Mouse (Mus musculus) gastrocnemius, postnatal 14 days (tissue): ENCODE data around the gene Cdk19. TPM values are rescaled to one million over a fixed set of nuclear protein-coding genes. Genes with fewer than 3 reads are reported as not detected.
"Not testable (repeated sequence)": the region's sequence is repeated elsewhere in the genome, so short reads cannot be mapped to it uniquely, and the experiment has no call there.

ENCODE experiments used
- DNase-seq: peaks from one replicate; pipeline ENCODE4 v3.0.0; 2021; ENCODE audit warnings: mixed read lengths
- intact Hi-C: fragments of 180-260 bp; cut with DNase I; formaldehyde crosslinking; loops from one replicate; pipeline ENCODE4 v1.15.1; 2025; ENCODE audit warnings: low total_unique reads
- long read RNA-seq, 2 experiments: library from polyadenylated mRNA; stranded (forward); transcript quantifications; one replicate each; pipeline ENCODE4 v2.0.0; 2021
- total RNA-seq, 2 experiments: library from RNA; stranded (reverse); gene quantifications; 2 replicates each; pipeline ENCODE4 v1.2.3; 2021

The Cdk19 gene
- total RNA-seq = 1 to 10 TPM; 5.4 to 6.4 TPM
- long read RNA-seq, experiment 1 = 0 reads
- long read RNA-seq, experiment 2, full-length matches to known transcripts = 2 of 6 reads
- long read RNA-seq, experiment 2, partial matches to known transcripts = 1 of 6 reads
- long read RNA-seq, experiment 2, other reads (novel, unspliced or antisense) = 3 of 6 reads

DNA sequence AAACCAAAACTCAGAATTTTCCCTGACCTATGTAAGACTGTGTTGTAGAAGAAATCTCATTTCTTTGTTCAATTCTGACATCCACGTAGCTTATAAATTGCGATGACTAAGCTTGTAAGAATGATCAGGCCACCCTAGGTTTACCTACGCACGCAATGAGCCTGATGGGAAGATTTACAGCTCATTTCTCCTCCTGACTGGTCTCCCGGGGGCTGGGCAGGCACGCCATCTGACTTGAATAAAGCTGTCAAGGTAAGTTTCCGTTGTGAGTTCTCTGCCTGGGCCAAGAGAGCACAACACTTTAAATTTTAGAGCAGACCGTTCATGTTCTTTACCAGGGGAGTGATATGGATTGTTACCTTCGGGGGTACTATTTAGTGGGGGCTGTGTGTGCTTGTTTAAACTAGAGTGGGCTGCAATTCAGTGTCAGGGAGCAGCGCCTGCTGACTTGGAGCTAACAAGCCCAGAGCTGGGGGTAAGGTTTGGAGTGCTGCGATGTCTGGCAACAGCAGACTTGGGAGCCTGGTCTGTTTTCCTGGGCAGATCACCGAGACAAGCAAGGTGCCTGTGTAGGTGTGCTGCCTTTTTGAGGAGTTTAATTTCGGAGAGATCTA is at the start of gene Cdk19:
Cdk19 (plus strand) TSS at position 214 of the 614 bp plus-strand sequence.
- no peak for DNase-seq
- intact Hi-C loops = no loop called here

- no peak for DNase-seq
- intact Hi-C loops = no loop called here
These were observed 46.7 kb upstream of the Cdk19 start for GRCm38 (mm10) chr10:40292640-40293039.

DNA sequence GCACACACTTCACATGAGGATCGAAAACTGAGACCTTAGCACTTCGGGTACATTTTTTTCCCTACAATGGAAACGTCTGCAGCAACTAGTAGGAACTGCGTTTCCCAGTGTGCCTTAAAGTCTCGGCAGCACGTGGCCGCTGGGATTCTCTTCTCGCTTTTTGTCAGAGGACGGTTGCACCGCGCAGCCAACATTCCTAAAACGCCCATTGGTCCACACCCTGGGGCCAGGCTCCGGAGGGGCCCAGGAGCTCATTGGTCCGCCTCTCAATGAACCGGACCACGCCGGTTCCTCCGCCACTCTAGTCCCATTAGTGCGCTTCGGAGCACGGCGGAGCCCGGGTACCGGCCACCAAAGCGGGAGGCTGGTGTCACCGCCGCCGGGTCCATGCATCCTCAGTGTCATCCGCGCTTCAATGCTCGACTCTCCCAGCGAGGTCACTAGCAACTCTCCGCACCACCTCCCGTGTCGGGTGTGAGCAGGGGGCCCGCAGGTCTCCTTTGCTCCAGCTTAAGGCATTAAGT is 38.7 kb upstream of the Cdk19 start:
- intact Hi-C loops = no loop called here
- DNase-seq = peak; percentile 86

GRCm38 (mm10) chr10:40301181-40302075 is 37.9 kb upstream of the Cdk19 start:
- intact Hi-C loops = not testable (repeated sequence)
- peak; percentile 37 for DNase-seq

- intact Hi-C loops = no loop called here
- DNase-seq = peak; percentile 100
These were observed 37.0 kb upstream of the Cdk19 start, which contains the start of gene Amd1 for GRCm38 (mm10) chr10:40302140-40302985. Amd1 (minus strand) TSS chr10:40302186.

GRCm38 (mm10) chr10:40305989-40306388 is 33.4 kb upstream of the Cdk19 start:
- DNase-seq = no peak

DNA sequence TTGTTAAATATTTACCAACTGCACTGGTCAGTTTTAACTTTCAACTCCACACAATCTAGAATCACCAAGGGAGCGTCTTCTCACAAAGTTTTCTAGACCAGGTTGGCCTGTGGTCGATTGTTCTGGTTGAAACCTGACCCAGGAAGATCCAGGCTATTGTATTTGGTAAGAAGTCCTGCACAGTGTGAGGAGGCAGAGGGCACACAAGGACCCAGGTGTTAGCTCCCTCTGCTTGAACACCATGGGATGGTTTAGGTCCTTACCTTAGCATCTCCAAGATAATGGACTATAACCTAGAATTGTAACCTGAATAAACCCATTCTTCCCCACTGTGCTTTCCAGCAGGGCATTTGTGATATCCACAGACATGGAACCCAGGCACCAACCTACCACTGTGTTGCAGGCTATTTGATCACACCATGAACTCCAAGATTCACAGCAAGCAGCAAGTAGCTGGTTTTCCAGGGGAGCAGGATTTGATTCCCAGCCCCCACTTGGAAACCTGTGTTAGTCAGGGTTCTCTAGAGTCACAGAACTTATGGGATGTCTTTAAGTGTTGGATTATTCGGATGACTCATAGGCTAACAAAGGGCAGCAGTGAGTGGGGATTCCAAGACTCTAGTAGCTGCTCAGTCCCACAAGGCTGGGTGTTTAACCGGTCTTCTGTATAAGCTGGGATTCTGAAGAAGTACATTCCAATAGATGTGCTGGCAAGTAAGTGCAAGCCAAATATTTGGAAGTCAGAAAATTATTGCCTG is 31.4 kb upstream of the Cdk19 start:
- intact Hi-C loops = no loop called here
- no peak for DNase-seq

More at GRCm38 (mm10) chr10:40305989-40306388, 33.4 kb upstream of the Cdk19 start:
- intact Hi-C loops = no loop called here

GRCm38 (mm10) chr10:40309884-40310635 is 29.3 kb upstream of the Cdk19 start:
- intact Hi-C loops = no loop called here
- DNase-seq = no peak

- DNase-seq = no peak
- intact Hi-C loops = no loop called here
These were observed 26.6 kb upstream of the Cdk19 start for GRCm38 (mm10) chr10:40312781-40313180.

GRCm38 (mm10) chr10:40316841-40317585 is 22.4 kb upstream of the Cdk19 start:
- DNase-seq = no peak
- intact Hi-C loops = no loop called here

GRCm38 (mm10) chr10:40320306-40320705 is 19.1 kb upstream of the Cdk19 start:
- no peak for DNase-seq
- intact Hi-C loops = no loop called here

DNA sequence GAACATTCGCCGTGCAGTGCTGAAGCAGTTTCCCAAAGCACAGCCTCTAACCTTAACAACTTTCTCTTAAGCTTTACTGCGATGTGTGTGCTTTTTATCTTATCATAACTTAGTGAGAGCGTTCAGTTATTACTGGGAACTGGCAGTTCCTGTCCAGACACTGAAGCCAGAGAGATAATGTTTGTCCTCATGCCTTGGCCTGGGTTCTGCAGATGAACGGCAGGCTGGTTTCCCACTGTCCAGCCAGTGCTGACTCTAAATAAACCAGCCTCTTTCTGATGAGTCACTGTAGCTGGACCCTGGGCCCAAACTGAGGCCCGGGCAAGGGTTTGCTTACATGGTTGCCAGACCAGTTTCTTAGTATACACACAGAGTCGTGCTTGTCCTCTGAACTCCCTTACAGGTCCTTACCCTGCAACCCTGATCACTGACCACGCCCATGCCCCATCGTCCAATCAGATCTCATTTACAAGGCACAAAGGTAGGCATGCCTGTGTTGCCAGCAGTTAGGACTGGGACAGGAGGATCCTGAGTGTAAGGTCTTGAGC is 11.3 kb upstream of the Cdk19 start:
- no peak for DNase-seq
- intact Hi-C loops = no loop called here

- intact Hi-C loops = no loop called here
- DNase-seq = no peak
These were observed 9.1 kb upstream of the Cdk19 start for GRCm38 (mm10) chr10:40330262-40330661.

DNA sequence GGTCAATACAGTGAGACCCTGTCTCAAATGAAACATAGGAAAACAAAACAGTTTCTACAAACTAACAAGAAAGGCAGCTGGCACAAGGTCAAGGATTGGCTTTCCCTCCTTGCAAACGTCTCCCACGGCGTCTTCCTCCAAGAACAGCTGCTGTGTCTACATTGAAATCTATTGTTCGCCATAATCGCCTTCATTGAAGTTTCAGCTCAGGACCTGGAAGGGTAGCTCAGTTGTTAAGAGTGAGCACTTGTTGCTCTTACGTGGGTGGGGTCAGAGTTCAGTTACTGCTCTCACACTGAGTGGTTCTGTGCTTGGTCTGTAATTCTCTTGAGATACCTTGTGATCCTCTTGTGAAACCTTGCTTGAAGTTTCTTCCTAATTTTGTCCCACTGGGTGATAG is 6.5 kb upstream of the Cdk19 start:
- intact Hi-C loops = no loop called here

GRCm38 (mm10) chr10:40342036-40342435 is 2.7 kb downstream of the Cdk19 start:
- intact Hi-C loops = no loop called here
- DNase-seq = no peak

More for the DNA sequence above, 6.5 kb upstream of the Cdk19 start:
- no peak for DNase-seq

DNA sequence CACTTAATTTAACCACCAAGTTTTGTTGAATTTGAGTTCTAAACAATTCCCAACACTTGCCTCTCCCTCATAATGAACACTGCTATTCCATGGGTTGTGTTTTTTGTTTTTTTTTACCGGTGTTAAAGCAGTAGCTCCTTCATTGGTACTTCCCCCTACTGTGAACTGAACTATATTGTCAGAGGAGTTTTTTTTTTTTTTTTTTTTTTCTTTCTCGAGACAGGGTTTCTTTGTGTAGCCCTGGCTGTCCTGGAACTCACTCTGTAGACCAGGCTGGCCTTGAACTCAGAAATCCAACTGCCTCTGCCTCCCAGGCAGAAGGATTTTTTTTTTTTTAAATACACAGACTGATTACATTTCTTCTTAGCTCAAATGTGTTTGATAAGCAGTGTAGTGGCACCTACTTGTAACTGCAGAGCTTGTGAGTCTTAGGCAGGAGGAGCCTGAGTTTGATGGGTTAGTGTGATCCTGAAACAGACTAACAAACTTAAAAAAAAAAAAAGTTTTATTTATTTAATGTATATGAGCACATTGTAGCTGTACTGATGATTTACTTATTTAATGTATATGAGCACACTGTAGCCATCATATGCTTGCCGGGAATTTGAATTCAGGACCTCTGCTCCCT is 7.5 kb downstream of the Cdk19 start:
- intact Hi-C loops = no loop called here
- DNase-seq = no peak
